Mouse (Mus musculus) gastrocnemius, adult 18-20 months (tissue): ENCODE measurements at regions not wholly inside any gene's neighbourhood (a gene's known extent, or its start where the extent isn't known, plus 50 kb on each side); places are given as distances from the start of the nearest gene placed in this dataset.
"Not testable (repeated sequence)": the region's sequence is repeated elsewhere in the genome, so short reads cannot be mapped to it uniquely, and the experiment has no call there.

Experiments used
- DNase-seq: peaks from one replicate; pipeline ENCODE4 v3.0.0; 2021; ENCODE audit warnings: low spot score

GRCm38 (mm10) chr10:104592009-104592603 is 398.3 kb downstream of the Gm4340 start:
- DNase-seq: no peak

GRCm38 (mm10) chr10:104595920-104596319 is 402.1 kb downstream of the Gm4340 start:
- peak; percentile 2 for DNase-seq

- DNase-seq: no peak
Measured at GRCm38 (mm10) chr10:104627629-104628028, 433.8 kb downstream of the Gm4340 start.

- DNase-seq: no peak
Measured at GRCm38 (mm10) chr10:104651020-104651419, 457.2 kb downstream of the Gm4340 start.

- no peak for DNase-seq
Measured at GRCm38 (mm10) chr10:104660298-104660697, 466.5 kb downstream of the Gm4340 start.

- no peak for DNase-seq
Measured at GRCm38 (mm10) chr10:104661672-104662071, 467.8 kb downstream of the Gm4340 start.

GRCm38 (mm10) chr10:104668286-104668685 is 474.4 kb downstream of the Gm4340 start:
- DNase-seq: no peak

- no peak for DNase-seq
Measured at GRCm38 (mm10) chr10:104684717-104685336, 491.0 kb downstream of the Gm4340 start.

- DNase-seq: no peak
Measured at GRCm38 (mm10) chr10:104685857-104686256, 492.0 kb downstream of the Gm4340 start.

- no peak for DNase-seq
Measured at GRCm38 (mm10) chr10:104686669-104687068, 492.8 kb downstream of the Gm4340 start.

GRCm38 (mm10) chr10:104694974-104695373 is 501.1 kb downstream of the Gm4340 start:
- no peak for DNase-seq

GRCm38 (mm10) chr10:104708926-104709325 is 515.1 kb downstream of the Gm4340 start:
- no peak for DNase-seq

GRCm38 (mm10) chr10:104713281-104713915 is 519.6 kb downstream of the Gm4340 start:
- DNase-seq: not testable (repeated sequence)
